Mouse (Mus musculus): ENCODE measurements around the gene Iqch.

- no peak for TF ChIP-seq CTCF (conservative IDR thresholded peaks at IDR 0.05; ENCODE audit: insufficient read depth, insufficient read length, low read depth, low read length)
- peak; percentile 8 for TF ChIP-seq POLR2A (IDR thresholded peaks at IDR 0.05; ENCODE audit: low read depth, low read length)
Measured at GRCm38 (mm10) chr9:63391307-63391706, 211.0 kb downstream of the Iqch start.

Measured in kidney, adult 2 months (tissue).